Mouse (Mus musculus) bone marrow macrophage, adult 2 months (primary cell): ENCODE data around the gene Tyk2.

Source experiments
- CTCF ChIP-seq: IDR thresholded peaks from 2 replicates; pipeline ENCODE4 v1.5.1; 2012; ENCODE audit warnings: low read depth, mild to moderate bottlenecking, low read length, moderate library complexity
- POLR2A ChIP-seq: IDR thresholded peaks from 2 replicates; pipeline ENCODE4 v1.6.1; 2012; ENCODE audit warnings: mild to moderate bottlenecking, low read depth, low read length, borderline replicate concordance

- TF ChIP-seq CTCF (no peak), POLR2A (no peak)
Observed at GRCm38 (mm10) chr9:21113751-21114150, 17.3 kb downstream of the Tyk2 start.
